Mouse (Mus musculus) neural tube, postnatal 0 days (tissue): Measurements from ENCODE around the gene Anxa3. TPM values are rescaled to one million over a fixed set of nuclear protein-coding genes. Genes with fewer than 3 reads are reported as not detected.

ENCODE experiments used
- polyA plus RNA-seq: library from polyadenylated mRNA; unstranded; fragments of >200 nt; fragmentation: Nextera tagmentation; extraction: Ambion mirVana; gene quantifications from 2 replicates; pipeline ENCODE4 v1.2.1, GENCODE M21; 2015

Gene Anxa3
- polyA plus RNA-seq, result 34.7 and 49.5 TPM in 2 replicates

DNA sequence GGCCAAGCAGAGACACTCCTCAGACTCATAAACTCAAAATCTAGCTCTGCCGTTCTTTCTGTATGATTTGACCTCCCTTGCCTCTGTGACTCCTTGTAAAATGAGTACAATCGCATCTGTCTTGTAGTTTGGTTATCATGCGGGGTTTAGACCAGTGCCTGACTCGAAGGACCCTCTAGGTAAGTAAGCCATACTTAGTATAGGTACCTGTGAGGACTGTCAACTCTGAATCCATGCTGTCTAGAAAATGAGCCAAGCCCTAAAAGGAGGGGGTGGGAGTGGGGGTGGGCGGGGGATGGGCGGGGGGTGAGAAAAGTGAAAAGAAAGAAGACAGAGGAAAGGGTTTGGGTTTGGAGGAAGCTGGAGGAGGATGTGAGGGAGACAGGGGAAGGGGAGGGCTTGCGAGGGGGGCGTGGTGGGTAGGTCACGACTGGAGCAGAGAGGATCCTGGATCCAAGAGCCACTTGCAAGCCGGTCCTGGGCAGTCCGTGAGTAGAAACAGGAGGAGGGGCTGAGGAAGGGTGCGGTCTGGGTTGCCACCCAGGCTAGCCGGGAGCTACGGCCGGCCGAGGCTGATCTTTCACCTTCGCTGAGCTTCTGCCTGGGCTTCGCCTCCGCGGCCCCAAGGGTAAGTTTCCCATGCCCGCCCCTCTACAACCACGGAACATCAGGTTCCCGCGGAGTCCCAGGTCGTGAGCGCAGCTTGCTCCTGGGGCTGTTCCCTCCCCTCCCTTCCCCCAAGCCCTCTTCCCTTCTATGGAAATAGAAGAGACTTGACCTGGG, at the start of gene Anxa3:
Gene Anxa3 (plus strand): TSS at position 404 of the 783 bp plus-strand sequence.

Other genes starting within 250 kb of the Anxa3 start
- 9.1 and 10.1 TPM in 2 replicates for gene Bmp2k, start 204.3 kb downstream of the Anxa3 start, polyA plus RNA-seq